Mouse (Mus musculus): Measurements from ENCODE around the gene Galnt16.

- no peak for TF ChIP-seq CTCF (IDR thresholded peaks at IDR 0.05)
- no peak for TF ChIP-seq POLR2A (IDR thresholded peaks at IDR 0.05; ENCODE audit: insufficient read depth, low read depth, low read length)
Measured at GRCm38 (mm10) chr12:80654659-80655025, 136.6 kb downstream of the Galnt16 start.

All from heart, adult 2 months (tissue).